Mouse (Mus musculus) left cerebral cortex, adult 18-20 months (tissue): Measurements from ENCODE around the gene Tent5b. TPM values are rescaled to one million over a fixed set of nuclear protein-coding genes. Genes with fewer than 3 reads are reported as not detected.

Experiments
- DNase-seq, 2 experiments: peaks; one replicate each; pipeline ENCODE4 v3.0.0; 2021 to 2022; ENCODE audit warnings: low spot score in 2 of 2, mixed read lengths in 1 of 2
- long read RNA-seq, 2 experiments: library from polyadenylated mRNA; stranded (forward); transcript quantifications; one replicate each; pipeline ENCODE4 v2.0.0; 2021
- total RNA-seq, 2 experiments: library from RNA; stranded (reverse); gene quantifications; 2 replicates each; pipeline ENCODE4 v1.2.3; 2021

Gene Tent5b
- under 1 TPM in 1 of 2 experiments, not detected in 1; 0.14 TPM for total RNA-seq
- long read RNA-seq, experiment 1, result 0 reads
- long read RNA-seq, experiment 2, result 0 reads

GRCm38 (mm10) chr4:133479458-133480184 lies at the start of gene Tent5b:
Gene Tent5b (plus strand): TSS chr4:133480132.
- DNase-seq, result peak; percentile 91

GRCm38 (mm10) chr4:133431508-133431907 lies 48.4 kb upstream of the Tent5b start:
- no peak for DNase-seq

GRCm38 (mm10) chr4:133432560-133433171 lies 47.3 kb upstream of the Tent5b start:
- DNase-seq, result peak in 1 of 2 experiments; percentile 56

GRCm38 (mm10) chr4:133435921-133436320 lies 44.0 kb upstream of the Tent5b start:
- DNase-seq, result no peak

- no peak for DNase-seq
Measured at GRCm38 (mm10) chr4:133439460-133440376, 40.2 kb upstream of the Tent5b start.

- no peak for DNase-seq
Measured at GRCm38 (mm10) chr4:133440377-133440795, 39.5 kb upstream of the Tent5b start.

GRCm38 (mm10) chr4:133442194-133442593 lies 37.7 kb upstream of the Tent5b start:
- no peak for DNase-seq

GRCm38 (mm10) chr4:133443085-133443484 lies 36.8 kb upstream of the Tent5b start:
- DNase-seq, result no peak

- DNase-seq, result no peak
Measured at GRCm38 (mm10) chr4:133445727-133446126, 34.2 kb upstream of the Tent5b start.

- no peak for DNase-seq
Measured at GRCm38 (mm10) chr4:133447366-133447765, 32.6 kb upstream of the Tent5b start.

GRCm38 (mm10) chr4:133447967-133448366 lies 32.0 kb upstream of the Tent5b start:
- no peak for DNase-seq

- DNase-seq, result no peak
Measured at GRCm38 (mm10) chr4:133448708-133449388, 31.1 kb upstream of the Tent5b start.

GRCm38 (mm10) chr4:133449726-133450125 lies 30.2 kb upstream of the Tent5b start:
- peak; percentile 52 to 55 for DNase-seq

- DNase-seq, result peak; percentile 80 to 93
Measured at GRCm38 (mm10) chr4:133451536-133451935, 28.4 kb upstream of the Tent5b start.

GRCm38 (mm10) chr4:133452433-133452832 lies 27.5 kb upstream of the Tent5b start:
- DNase-seq, result no peak

- DNase-seq, result no peak
Measured at GRCm38 (mm10) chr4:133458044-133458443, 21.9 kb upstream of the Tent5b start.

GRCm38 (mm10) chr4:133460006-133460405 lies 19.9 kb upstream of the Tent5b start:
- DNase-seq, result no peak

GRCm38 (mm10) chr4:133460796-133461325 lies 19.1 kb upstream of the Tent5b start:
- DNase-seq, result no peak

GRCm38 (mm10) chr4:133461362-133461761 lies 18.6 kb upstream of the Tent5b start:
- no peak for DNase-seq

GRCm38 (mm10) chr4:133463184-133463583 lies 16.7 kb upstream of the Tent5b start:
- no peak for DNase-seq

GRCm38 (mm10) chr4:133468080-133468479 lies 11.9 kb upstream of the Tent5b start:
- peak; percentile 78 to 83 for DNase-seq
